Mouse (Mus musculus): ENCODE data around the gene Lipo1.
"Not testable (repeated sequence)": the region's sequence is repeated elsewhere in the genome, so short reads cannot be mapped to it uniquely, and the experiment has no call there.

Lipo1 gene

DNA sequence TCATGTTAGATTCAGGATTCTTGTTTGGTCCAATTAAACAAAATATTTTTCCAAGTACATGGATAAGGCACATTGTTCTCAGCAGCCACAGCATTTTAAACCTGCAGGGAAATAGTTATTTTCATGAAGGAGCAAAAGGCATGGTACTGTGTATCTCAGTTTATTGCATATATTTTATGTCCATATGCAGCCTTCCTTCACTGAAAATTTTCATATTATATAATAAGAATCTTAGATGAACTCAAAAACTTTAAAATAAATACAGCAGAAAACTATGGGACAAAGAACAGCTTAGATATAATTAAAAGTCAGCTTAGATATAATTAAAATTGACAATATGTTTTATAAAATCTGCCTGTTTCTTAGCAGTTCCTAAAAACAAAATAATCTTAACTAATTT is at the start of gene Lipo1:
TSS of gene Lipo1 (minus strand) at position 101 of the 400 bp plus-strand sequence.
- not testable (repeated sequence) for DNase-seq (ENCODE audit: low spot score in 2 of 2)

DNA sequence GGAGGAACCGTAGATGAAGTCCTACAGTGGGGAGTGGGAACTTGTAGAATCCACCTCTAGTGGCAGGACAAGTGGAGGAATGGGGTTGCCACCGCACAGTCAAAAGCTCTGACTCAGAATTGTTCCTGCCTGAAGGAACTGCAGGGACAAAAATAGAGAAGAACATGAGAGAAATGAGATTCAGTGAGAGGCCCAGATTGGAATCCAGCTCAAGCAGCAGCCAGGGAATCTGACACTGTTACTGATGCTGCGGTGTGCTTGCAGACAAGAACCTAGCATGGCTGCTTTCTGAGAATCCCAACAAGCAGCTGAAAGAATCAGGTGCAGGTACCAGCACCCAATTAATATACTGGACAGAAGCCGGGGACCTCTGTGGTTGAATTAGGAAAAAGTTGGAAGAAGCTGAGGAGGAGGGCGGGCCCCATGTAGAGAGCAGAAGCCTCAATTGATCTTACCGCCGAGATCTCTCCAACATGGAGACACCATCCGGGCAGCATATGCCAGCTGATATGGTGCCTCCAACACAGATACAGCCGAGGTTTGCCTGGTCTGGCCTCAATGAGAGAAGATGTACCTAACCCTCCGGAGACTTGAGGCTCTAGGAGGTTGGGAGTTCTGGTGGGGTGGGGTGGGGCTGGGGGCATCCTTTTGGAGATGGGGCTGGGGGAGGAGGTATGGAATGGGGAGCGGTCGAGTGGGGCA is 532 bp downstream of the Lipo1 start:
- DNase-seq (ENCODE audit: low spot score in 2 of 2): no peak

DNA sequence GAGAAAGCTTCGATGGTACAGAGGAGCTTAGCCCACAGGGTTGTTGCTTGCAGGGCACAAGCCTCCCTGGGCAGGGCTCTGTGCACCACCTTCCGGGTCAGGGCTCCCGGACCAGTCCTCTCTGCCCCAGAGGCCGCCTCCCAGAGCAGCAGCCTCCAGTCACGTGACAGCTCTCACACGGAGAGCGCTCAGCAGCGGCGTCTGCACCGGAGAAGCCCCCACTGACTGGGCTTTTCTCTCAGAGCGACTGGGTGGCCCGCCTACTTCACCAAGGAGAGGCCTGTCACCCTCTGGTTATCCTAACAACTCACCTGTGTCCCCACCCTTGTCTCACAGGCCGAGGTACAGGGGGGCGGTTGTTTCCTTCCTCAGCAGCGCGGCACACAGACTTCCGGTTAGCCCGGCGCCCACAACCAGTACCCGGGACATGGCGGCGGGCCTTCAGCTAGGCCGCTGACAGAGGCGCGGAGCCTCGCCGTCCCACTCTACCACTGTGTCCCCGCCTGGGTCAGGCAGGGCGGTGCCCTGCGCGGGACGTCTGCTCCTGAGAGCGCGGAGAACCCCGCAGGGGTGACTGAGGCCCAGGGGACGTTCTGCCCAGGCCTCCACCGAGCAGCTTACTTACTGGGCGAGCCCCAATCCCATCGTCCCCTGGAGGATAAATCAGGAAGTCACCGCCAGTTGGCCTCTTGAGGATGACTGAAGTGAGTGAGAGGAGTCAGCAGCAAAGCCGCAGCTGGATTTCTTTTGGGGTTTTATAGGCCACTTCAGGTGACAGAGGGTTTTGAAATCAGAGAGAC is 25.8 kb downstream of the Lipo1 start, which contains the start of gene Lipo3:
TSS of gene Lipo3 (minus strand) at position 665 of the 800 bp plus-strand sequence.
- peak; percentile 4 to 36 for DNase-seq (ENCODE audit: low spot score in 2 of 2)

DNA sequence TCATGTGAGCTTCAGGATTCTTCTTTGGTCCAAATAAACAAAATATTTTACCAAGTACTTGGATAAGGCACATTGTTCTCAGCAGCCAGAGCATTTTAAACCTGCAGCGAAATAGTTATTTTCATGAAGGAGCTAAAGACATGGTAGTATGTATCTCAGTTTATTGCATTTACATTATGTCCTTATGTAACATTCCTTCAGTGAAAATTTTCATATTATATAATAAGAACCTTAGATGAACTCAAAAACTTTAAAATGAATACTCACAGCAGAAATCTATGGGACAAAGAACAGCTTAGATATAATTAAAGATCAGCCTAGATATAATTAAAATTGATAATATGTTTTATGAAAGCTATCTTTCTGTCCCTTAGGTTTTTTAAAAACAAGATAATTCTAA is 36.0 kb downstream of the Lipo1 start, which contains the start of gene Lipo2:
TSS of gene Lipo2 (minus strand) at position 101 of the 400 bp plus-strand sequence.
- not testable (repeated sequence) for DNase-seq (ENCODE audit: low spot score in 2 of 2)

All from spleen, postnatal 10 days (tissue).